Mouse (Mus musculus) Patski (cell line): ENCODE measurements at regions not wholly inside any gene's neighbourhood (a gene's known extent, or its start where the extent isn't known, plus 50 kb on each side); places are given as distances from the start of the nearest gene placed in this dataset.

Experiments
- ATAC-seq: fragments of 100-300 bp; one replicate; pipeline ENCODE4 v1.8.0; 2021
- CTCF ChIA-PET: fragments of 350-600 bp; sonication (Branson Sonifier 250); formaldehyde crosslinking; loops from one replicate; lab custom pipeline; 2022; ENCODE audit warnings: inconsistent platforms; lab: Charles Lee
- POLR2A ChIA-PET: fragments of 350-600 bp; sonication (Branson Sonifier 250); formaldehyde crosslinking; loops from one replicate; lab custom pipeline; 2022; ENCODE audit warnings: antibody characterized with exemption, inconsistent platforms; lab: Charles Lee
- DNase-seq: peaks from one replicate; pipeline ENCODE4 v3.0.0-alpha.2; 2011; ENCODE audit warnings: low read depth, low spot score
- H3K27me3 ChIP-seq: fragments of 371-371 bp; one replicate; pipeline ENCODE4 v1.5.1; 2021
- CTCF ChIP-seq: fragments of 100-300 bp; IDR thresholded peaks from one replicate; pipeline ENCODE4 v1.5.1; 2021
- in situ Hi-C: fragments of 300-500 bp; cut with MboI; formaldehyde crosslinking; loops from 3 replicates; pipeline ENCODE4 v1.11.1; 2018; ENCODE audit warnings: low pct_unique_long_range_greater_than_20kb, mixed read lengths

DNA sequence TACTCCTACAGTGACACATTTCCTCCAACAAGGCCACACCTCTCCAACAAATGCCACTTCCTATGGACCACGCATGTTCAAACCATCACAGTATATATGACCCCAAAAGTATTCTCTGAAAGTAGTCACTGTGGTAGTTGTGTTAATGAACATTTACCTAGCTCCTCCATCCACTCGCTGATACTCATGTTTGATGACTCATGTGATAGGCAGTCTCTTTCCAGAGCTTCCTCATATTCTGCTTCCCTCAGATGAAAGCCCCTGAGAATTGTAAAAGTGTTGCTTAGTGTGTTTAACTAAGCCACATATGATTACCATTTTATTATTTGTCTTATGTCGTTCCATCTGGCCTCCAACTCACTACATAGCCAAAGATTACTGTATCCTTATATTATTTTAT is 52.9 kb upstream of the Chd1 start:
- ATAC-seq (no peak), DNase-seq (no peak)
- no peak for TF ChIP-seq CTCF
- in situ Hi-C loops: no loop called here
- POLR2A ChIA-PET: no interaction called here
- H3K27me3 ChIP-seq: peaks cover 8% of the 10 kb centered on the region
- CTCF ChIA-PET: no interaction called here
